Mouse (Mus musculus) stomach, embryonic 16.5 days (tissue): ENCODE results near the gene B4galnt3. TPM values are rescaled to one million over a fixed set of nuclear protein-coding genes. Genes with fewer than 3 reads are reported as not detected.
A peak's percentile ranks its signal among the peaks of the same experiment; 100 is the strongest.

Source experiments
- ATAC-seq: fragments of 200-750 bp; cut with Nextera tagmentation; 2 replicates; pipeline ENCODE4 v1.8.0; 2017; ENCODE audit warnings: moderate number of reproducible peaks, moderate TSS enrichment; ENCODE audit not compliant: insufficient read depth, low FRiP score
- H3K27ac ChIP-seq: fragments of 300-500 bp; sonication (generic); 2 replicates; pipeline ENCODE4 v1.5.1; 2014; ENCODE audit warnings: low read length
- H3K27me3 ChIP-seq: fragments of 300-500 bp; sonication (generic); 2 replicates; pipeline ENCODE4 v1.6.1; 2014; ENCODE audit warnings: low read length, control low read depth, mixed read lengths; ENCODE audit not compliant: control insufficient read depth, insufficient read depth
- H3K36me3 ChIP-seq: fragments of 300-500 bp; sonication (generic); 2 replicates; pipeline ENCODE4 v1.6.1; 2014; ENCODE audit warnings: low read length; ENCODE audit not compliant: control insufficient read depth, insufficient read depth
- H3K4me1 ChIP-seq: fragments of 300-500 bp; sonication (generic); 2 replicates; pipeline ENCODE4 v1.6.1; 2014; ENCODE audit warnings: low read length, control low read depth, mixed read lengths; ENCODE audit not compliant: control insufficient read depth, insufficient read depth
- H3K4me2 ChIP-seq: fragments of 300-500 bp; sonication (generic); 2 replicates; pipeline ENCODE4 v1.6.1; 2014; ENCODE audit warnings: low read depth, low read length, mixed read lengths
- H3K4me3 ChIP-seq: fragments of 300-500 bp; sonication (generic); replicated peaks from 2 replicates; pipeline ENCODE4 v1.5.1; 2014; ENCODE audit warnings: mild to moderate bottlenecking, low read length
- H3K9ac ChIP-seq: fragments of 300-500 bp; sonication (generic); 2 replicates; pipeline ENCODE4 v1.6.1; 2014; ENCODE audit warnings: low read length
- H3K9me3 ChIP-seq: fragments of 300-500 bp; sonication (generic); replicated peaks from 2 replicates; pipeline ENCODE4 v1.6.1; 2016; ENCODE audit warnings: low read length, control low read depth; ENCODE audit not compliant: control insufficient read depth
- WGBS: fragments of 180-500 bp; shearing (Covaris S2); extraction: QIAGEN DNeasy Blood & Tissue Kit; methylation state at CpG from one replicate; pipeline ENCODE4 v1.1.7; 2014; 5-methylcytosine and 5-hydroxymethylcytosine counted together
- polyA plus RNA-seq: library from polyadenylated mRNA; unstranded; fragments of >200 nt; fragmentation: Nextera tagmentation; extraction: Ambion mirVana; gene quantifications from 2 replicates; pipeline ENCODE4 v1.2.1, GENCODE M21; 2015

The B4galnt3 gene
- polyA plus RNA-seq, 1 experiment from 2014 or later, result 0.68 TPM

- 76% methylated on average over 2 of the region's 2 CpGs for WGBS
- no peak for ATAC-seq
- Histone ChIP-seq H3K9ac (no peak overlapping the region), H3K4me3 (no peak overlapping the region), H3K27ac (no peak overlapping the region), H3K27me3 (no peaks in the 10 kb centered on the region), H3K36me3 (no peaks in the 10 kb centered on the region), H3K4me1 (no peaks in the 10 kb centered on the region), H3K4me2 (no peak overlapping the region), H3K9me3 (no peaks in the 10 kb centered on the region)
Observed at GRCm38 (mm10) chr6:120219281-120219680, 75.1 kb downstream of the B4galnt3 start.

DNA sequence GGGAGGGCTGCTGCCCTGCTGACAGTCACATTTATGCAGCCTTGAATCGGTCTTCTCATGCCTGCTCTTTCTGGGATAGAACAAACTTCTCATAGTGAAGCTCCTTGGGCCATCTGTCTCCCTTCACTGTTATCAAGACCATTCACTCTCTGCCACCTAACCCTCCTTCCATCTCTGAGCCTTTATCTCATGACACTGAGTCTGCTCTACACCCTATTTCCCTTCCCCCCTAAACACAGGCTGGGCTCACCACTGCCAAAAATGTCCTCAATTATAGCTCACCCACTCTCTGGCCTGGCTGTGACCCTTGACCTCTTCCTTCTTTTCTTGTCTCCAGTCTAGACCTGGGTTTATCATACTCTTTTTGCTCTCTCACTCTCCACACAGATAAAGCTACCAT is 77.7 kb downstream of the B4galnt3 start:
- Histone ChIP-seq H3K4me1 (no peaks in the 10 kb centered on the region), H3K9ac (no peak overlapping the region), H3K4me2 (no peak overlapping the region), H3K4me3 (no peak overlapping the region), H3K9me3 (no peaks in the 10 kb centered on the region), H3K27ac (no peak overlapping the region), H3K36me3 (no peaks in the 10 kb centered on the region), H3K27me3 (no peaks in the 10 kb centered on the region)
- 50% methylated on average over 1 of the region's 1 CpGs for WGBS
- ATAC-seq, result peak; percentile 66; the same call in 1 of the 2 replicates

GRCm38 (mm10) chr6:120211536-120211935 is 82.8 kb downstream of the B4galnt3 start:
- Histone ChIP-seq H3K27me3 (no peaks in the 10 kb centered on the region), H3K36me3 (no peaks in the 10 kb centered on the region), H3K4me2 (no peak overlapping the region), H3K27ac (no peak overlapping the region), H3K9ac (no peak overlapping the region), H3K4me1 (no peaks in the 10 kb centered on the region), H3K4me3 (no peak overlapping the region), H3K9me3 (no peaks in the 10 kb centered on the region)
- no peak for ATAC-seq
- WGBS, result 69% methylated on average over 6 of the region's 6 CpGs

GRCm38 (mm10) chr6:120206586-120206985 is 87.8 kb downstream of the B4galnt3 start:
- H3K9me3 ChIP-seq, result no peaks in the 10 kb centered on the region
- H3K27me3 ChIP-seq, result no peaks in the 10 kb centered on the region
- H3K4me2 ChIP-seq, result no peak overlapping the region
- no peak overlapping the region for H3K27ac ChIP-seq
- no peaks in the 10 kb centered on the region for H3K4me1 ChIP-seq
- ATAC-seq, result no peak
- no peak overlapping the region for H3K4me3 ChIP-seq
- no peaks in the 10 kb centered on the region for H3K36me3 ChIP-seq
- WGBS, result 85% methylated on average over 5 of the region's 5 CpGs
- no peak overlapping the region for H3K9ac ChIP-seq

DNA sequence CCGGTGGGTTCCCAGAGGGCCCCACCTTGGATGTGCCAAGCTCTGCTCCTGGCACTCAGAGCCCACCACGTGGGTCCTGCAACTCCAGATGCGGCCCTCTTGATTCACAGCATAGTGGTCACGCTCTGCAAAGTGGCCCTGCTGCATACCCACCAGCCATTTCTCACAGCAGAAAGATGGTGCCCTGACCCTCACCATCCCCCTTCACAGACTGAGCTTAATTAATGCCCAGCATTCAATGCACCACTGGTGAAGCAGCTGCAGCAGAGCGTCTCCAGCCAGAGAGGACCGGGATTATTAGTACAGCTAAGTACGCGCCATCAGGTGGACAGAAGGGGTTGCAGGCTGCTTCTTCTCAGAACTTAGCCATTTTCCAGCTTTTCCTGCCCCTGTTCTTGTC is 92.0 kb downstream of the B4galnt3 start:
- H3K27me3 ChIP-seq, result no peaks in the 10 kb centered on the region
- no peaks in the 10 kb centered on the region; the same call in 1 of the 2 replicates for H3K4me1 ChIP-seq
- no peaks in the 10 kb centered on the region for H3K36me3 ChIP-seq
- no peak overlapping the region for H3K9ac ChIP-seq
- H3K4me3 ChIP-seq, result no peak overlapping the region
- no peak overlapping the region for H3K27ac ChIP-seq
- no peak overlapping the region for H3K4me2 ChIP-seq
- 76% methylated on average over 8 of the region's 8 CpGs for WGBS
- H3K9me3 ChIP-seq, result no peaks in the 10 kb centered on the region
- no peak for ATAC-seq

- no peak overlapping the region for H3K4me2 ChIP-seq
- no peaks in the 10 kb centered on the region for H3K36me3 ChIP-seq
- WGBS, result 56% methylated on average over 6 of the region's 6 CpGs
- H3K4me3 ChIP-seq, result no peak overlapping the region
- no peak for ATAC-seq
- H3K4me1 ChIP-seq, result no peaks in the 10 kb centered on the region; the same call in 1 of the 2 replicates
- H3K27ac ChIP-seq, result no peak overlapping the region
- no peaks in the 10 kb centered on the region for H3K27me3 ChIP-seq
- H3K9ac ChIP-seq, result no peak overlapping the region
- no peaks in the 10 kb centered on the region for H3K9me3 ChIP-seq
Observed at GRCm38 (mm10) chr6:120201956-120202355, 92.4 kb downstream of the B4galnt3 start.

- ATAC-seq, result no peak
- H3K4me1 ChIP-seq, result peaks cover under 1% of the 10 kb centered on the region; the same call in 1 of the 2 replicates
- H3K36me3 ChIP-seq, result no peaks in the 10 kb centered on the region
- no peak overlapping the region for H3K4me3 ChIP-seq
- no peaks in the 10 kb centered on the region for H3K27me3 ChIP-seq
- H3K27ac ChIP-seq, result no peak overlapping the region
- no peak overlapping the region for H3K9ac ChIP-seq
- no peaks in the 10 kb centered on the region for H3K9me3 ChIP-seq
- no peak overlapping the region for H3K4me2 ChIP-seq
- WGBS, result 39% methylated on average over 10 of the region's 10 CpGs
Observed at GRCm38 (mm10) chr6:120199638-120200394, 94.5 kb downstream of the B4galnt3 start.

GRCm38 (mm10) chr6:120197964-120198363 is 96.4 kb downstream of the B4galnt3 start:
- H3K4me1 ChIP-seq, result peaks cover 2% of the 10 kb centered on the region; the same call in 1 of the 2 replicates
- H3K4me2 ChIP-seq, result no peak overlapping the region
- ATAC-seq, result no peak

DNA sequence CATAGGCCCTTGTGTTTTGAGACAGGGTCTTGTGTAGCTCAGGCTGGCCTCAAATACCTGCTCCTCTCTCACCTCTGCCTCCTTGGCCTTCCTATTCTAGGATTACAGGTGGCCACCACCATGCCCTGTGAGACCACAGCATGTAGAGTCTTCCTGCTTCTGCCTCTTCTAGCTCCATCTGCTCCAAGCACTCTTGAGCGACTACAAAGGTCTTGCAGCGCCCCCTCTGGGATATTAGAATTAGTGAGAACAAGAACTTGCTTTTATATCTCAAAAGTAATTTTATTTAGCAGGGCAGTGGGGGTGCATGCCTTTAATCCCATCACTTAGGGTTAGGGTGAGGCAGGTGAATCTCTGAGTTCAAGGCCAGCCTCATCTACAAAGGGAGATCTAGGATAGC is 97.5 kb downstream of the B4galnt3 start:
- no peak for ATAC-seq
- Histone ChIP-seq H3K4me2 (no peak overlapping the region), H3K4me1 (peaks cover 9% of the 10 kb centered on the region), H3K27ac (no peak overlapping the region), H3K27me3 (no peaks in the 10 kb centered on the region), H3K9me3 (no peaks in the 10 kb centered on the region), H3K9ac (no peak overlapping the region), H3K36me3 (no peaks in the 10 kb centered on the region), H3K4me3 (no peak overlapping the region)
- 31% methylated on average over 2 of the region's 2 CpGs for WGBS

More at GRCm38 (mm10) chr6:120197964-120198363, 96.4 kb downstream of the B4galnt3 start:
- H3K4me3 ChIP-seq, result no peak overlapping the region
- no peaks in the 10 kb centered on the region for H3K9me3 ChIP-seq
- H3K27ac ChIP-seq, result no peak overlapping the region
- H3K36me3 ChIP-seq, result no peaks in the 10 kb centered on the region
- WGBS, result 35% methylated on average over 9 of the region's 9 CpGs
- H3K27me3 ChIP-seq, result no peaks in the 10 kb centered on the region
- no peak overlapping the region for H3K9ac ChIP-seq
